Mouse (Mus musculus): ENCODE results near the gene Hspb1. TPM values are rescaled to one million over a fixed set of nuclear protein-coding genes. Genes with fewer than 3 reads are reported as not detected.

Hspb1 gene
- total and polyA plus RNA-seq, 3 experiments: 434 to 635 (median 446) TPM

DNA sequence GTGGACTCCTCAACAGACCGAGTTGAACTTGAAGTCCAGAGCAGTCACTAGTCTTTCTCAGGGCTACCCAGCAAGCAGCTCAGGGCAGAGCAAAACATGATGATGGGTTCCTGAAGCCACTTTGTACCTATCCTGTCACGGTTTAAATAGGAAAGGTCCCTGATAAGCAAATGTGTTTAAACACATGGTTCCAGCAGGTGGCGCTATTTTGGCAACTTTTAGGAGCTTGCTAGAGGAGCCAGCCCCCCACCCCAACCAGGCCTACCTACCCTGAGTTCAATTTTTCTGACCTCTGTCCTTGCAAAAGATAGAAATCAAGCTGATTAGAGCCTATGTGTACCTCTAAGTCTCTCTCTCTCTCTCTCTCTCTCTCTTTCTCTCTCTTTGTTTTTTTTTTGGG lies 10.3 kb downstream of the Hspb1 start:
- H3K27me3 ChIP-seq (ENCODE audit: control insufficient read depth, insufficient read depth, low read length): no peaks in the 10 kb centered on the region
- no peaks in the 10 kb centered on the region for H3K36me3 ChIP-seq (ENCODE audit: control insufficient read depth, insufficient read depth, low read length)
- no peak for TF ChIP-seq EP300 (IDR thresholded peaks at IDR 0.05; ENCODE audit: insufficient read depth, low read depth, low read length)
- peak; percentile 79 for TF ChIP-seq CTCF (IDR thresholded peaks at IDR 0.05)
- no peak for TF ChIP-seq POLR2A (IDR thresholded peaks at IDR 0.05; ENCODE audit: insufficient read depth, low read depth, low read length)
- 12% methylated on average over 3 of the region's 3 CpGs for WGBS
- no peak overlapping the region for H3K9ac ChIP-seq (ENCODE audit: low read depth, low read length)
- no peak overlapping the region for H3K4me3 ChIP-seq
- intact Hi-C loops (cut with DNase I): loop anchor here (2.0 kb wide), 1 partner anchor 163 kb away; no protein-coding TSS in a partner anchor
- no peak overlapping the region for H3K27ac ChIP-seq
- H3K4me1 ChIP-seq (ENCODE audit: control insufficient read depth, insufficient read depth, low read length): peaks cover under 1% of the 10 kb centered on the region; the same call in 1 of the 2 replicates
- peak in 1 of 2 experiments; percentile 54 for DNase-seq
- no peaks in the 10 kb centered on the region for H3K79me2 ChIP-seq (replicated peaks; ENCODE audit: control insufficient read depth, insufficient read depth, low read length)

DNA sequence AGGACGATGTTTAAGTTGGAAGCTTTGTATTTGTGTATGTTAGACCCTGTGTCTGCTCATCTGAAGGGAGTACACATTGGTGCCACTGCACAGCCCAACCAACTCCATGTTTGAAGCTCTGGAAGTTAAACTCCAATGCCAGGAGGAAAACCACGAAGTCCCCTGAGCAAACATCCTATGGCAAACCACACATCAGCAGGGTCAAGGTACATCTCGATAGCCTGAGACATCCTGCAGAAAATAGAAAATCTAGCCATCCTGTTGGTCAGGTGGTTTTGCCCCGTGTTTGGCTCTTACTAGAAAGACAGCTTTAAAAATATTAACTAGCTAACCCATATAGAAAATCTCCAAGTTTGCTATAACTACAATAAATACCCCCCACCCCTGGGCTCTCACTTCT lies 11.3 kb downstream of the Hspb1 start:
- no peak for TF ChIP-seq EP300 (IDR thresholded peaks at IDR 0.05; ENCODE audit: insufficient read depth, low read depth, low read length)
- TF ChIP-seq POLR2A (IDR thresholded peaks at IDR 0.05; ENCODE audit: insufficient read depth, low read depth, low read length): no peak
- no peak for TF ChIP-seq CTCF (IDR thresholded peaks at IDR 0.05)
- WGBS: 71% methylated on average over 4 of the region's 4 CpGs

DNA sequence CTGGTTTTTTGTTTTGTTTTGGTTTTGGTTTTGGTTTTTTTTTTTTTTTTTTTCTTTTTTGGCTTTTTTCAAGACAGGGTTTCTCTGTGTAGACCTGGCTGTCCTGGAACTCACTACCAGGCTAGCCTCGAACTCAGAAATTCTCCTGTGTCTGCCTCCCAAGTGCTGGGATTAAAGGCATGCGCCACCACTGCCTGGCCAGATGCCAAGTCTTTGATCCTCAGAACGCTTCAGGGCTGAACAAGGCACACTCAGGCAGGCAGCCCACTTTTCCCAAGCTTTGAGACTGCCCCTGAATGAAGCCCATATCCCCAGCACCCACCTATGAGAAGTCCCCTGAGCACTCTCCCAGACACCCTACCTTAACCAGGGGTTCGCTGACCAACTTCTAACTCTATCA lies 12.1 kb downstream of the Hspb1 start:
- intact Hi-C loops (cut with DNase I): loop anchor here (2.0 to 5.0 kb wide), 2 partner anchors 147 to 161 kb away; no protein-coding TSS in a partner anchor
- no peak overlapping the region for H3K27ac ChIP-seq
- no peak for DNase-seq
- H3K4me1 ChIP-seq (ENCODE audit: control insufficient read depth, insufficient read depth, low read length): no peaks in the 10 kb centered on the region
- H3K36me3 ChIP-seq (ENCODE audit: control insufficient read depth, insufficient read depth, low read length): no peaks in the 10 kb centered on the region
- 62% methylated on average over 4 of the region's 4 CpGs for WGBS
- no peak overlapping the region for H3K9ac ChIP-seq (ENCODE audit: low read depth, low read length)
- no peaks in the 10 kb centered on the region for H3K79me2 ChIP-seq (replicated peaks; ENCODE audit: control insufficient read depth, insufficient read depth, low read length)
- no peak for TF ChIP-seq EP300 (IDR thresholded peaks at IDR 0.05; ENCODE audit: insufficient read depth, low read depth, low read length)
- no peak for TF ChIP-seq CTCF (IDR thresholded peaks at IDR 0.05)
- TF ChIP-seq POLR2A (IDR thresholded peaks at IDR 0.05; ENCODE audit: insufficient read depth, low read depth, low read length): no peak
- no peak overlapping the region for H3K4me3 ChIP-seq
- H3K27me3 ChIP-seq (ENCODE audit: control insufficient read depth, insufficient read depth, low read length): no peaks in the 10 kb centered on the region

More for the DNA sequence above, 11.3 kb downstream of the Hspb1 start:
- Histone ChIP-seq H3K36me3 (ENCODE audit: control insufficient read depth, insufficient read depth, low read length) (no peaks in the 10 kb centered on the region), H3K4me3 (no peak overlapping the region), H3K9ac (ENCODE audit: low read depth, low read length) (no peak overlapping the region), H3K27me3 (ENCODE audit: control insufficient read depth, insufficient read depth, low read length) (no peaks in the 10 kb centered on the region), H3K79me2 (replicated peaks; ENCODE audit: control insufficient read depth, insufficient read depth, low read length) (no peaks in the 10 kb centered on the region), H3K27ac (no peak overlapping the region), H3K4me1 (ENCODE audit: control insufficient read depth, insufficient read depth, low read length) (no peaks in the 10 kb centered on the region)
- intact Hi-C loops (cut with DNase I): loop anchor here (2.0 kb wide), 1 partner anchor 162 kb away; no protein-coding TSS in a partner anchor
- DNase-seq: no peak

DNA sequence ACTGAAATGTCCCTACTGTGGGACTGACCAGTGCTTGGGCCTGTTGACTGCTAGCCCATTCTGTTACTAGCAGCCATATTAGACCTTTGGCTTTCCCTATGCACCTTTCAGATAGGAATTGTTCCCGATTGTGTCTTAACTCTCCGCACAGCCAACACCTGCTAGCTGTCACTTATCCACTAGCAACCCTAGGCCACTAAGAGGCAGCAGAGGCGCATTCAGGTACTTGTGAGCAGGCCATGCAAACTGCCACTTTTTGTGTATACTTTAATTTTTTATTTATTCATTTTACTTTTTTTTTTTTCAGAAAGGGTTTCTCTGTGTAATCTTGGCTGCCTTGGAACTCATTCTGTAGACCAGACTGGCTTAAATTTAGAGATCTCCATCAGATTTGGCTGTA lies 13.0 kb downstream of the Hspb1 start:
- Histone ChIP-seq H3K36me3 (ENCODE audit: control insufficient read depth, insufficient read depth, low read length) (no peaks in the 10 kb centered on the region), H3K9ac (ENCODE audit: low read depth, low read length) (no peak overlapping the region), H3K27me3 (ENCODE audit: control insufficient read depth, insufficient read depth, low read length) (no peaks in the 10 kb centered on the region), H3K4me1 (ENCODE audit: control insufficient read depth, insufficient read depth, low read length) (no peaks in the 10 kb centered on the region), H3K4me3 (no peak overlapping the region), H3K79me2 (replicated peaks; ENCODE audit: control insufficient read depth, insufficient read depth, low read length) (no peaks in the 10 kb centered on the region), H3K27ac (no peak overlapping the region)
- TF ChIP-seq POLR2A (IDR thresholded peaks at IDR 0.05; ENCODE audit: insufficient read depth, low read depth, low read length) (no peak), CTCF (IDR thresholded peaks at IDR 0.05) (peak; percentile 66), EP300 (IDR thresholded peaks at IDR 0.05; ENCODE audit: insufficient read depth, low read depth, low read length) (no peak)
- no peak for DNase-seq
- intact Hi-C loops (cut with DNase I): loop anchor here (5.0 kb wide), 1 partner anchor 147 kb away; no protein-coding TSS in a partner anchor
- WGBS: 87% methylated on average over 3 of the region's 3 CpGs

DNA sequence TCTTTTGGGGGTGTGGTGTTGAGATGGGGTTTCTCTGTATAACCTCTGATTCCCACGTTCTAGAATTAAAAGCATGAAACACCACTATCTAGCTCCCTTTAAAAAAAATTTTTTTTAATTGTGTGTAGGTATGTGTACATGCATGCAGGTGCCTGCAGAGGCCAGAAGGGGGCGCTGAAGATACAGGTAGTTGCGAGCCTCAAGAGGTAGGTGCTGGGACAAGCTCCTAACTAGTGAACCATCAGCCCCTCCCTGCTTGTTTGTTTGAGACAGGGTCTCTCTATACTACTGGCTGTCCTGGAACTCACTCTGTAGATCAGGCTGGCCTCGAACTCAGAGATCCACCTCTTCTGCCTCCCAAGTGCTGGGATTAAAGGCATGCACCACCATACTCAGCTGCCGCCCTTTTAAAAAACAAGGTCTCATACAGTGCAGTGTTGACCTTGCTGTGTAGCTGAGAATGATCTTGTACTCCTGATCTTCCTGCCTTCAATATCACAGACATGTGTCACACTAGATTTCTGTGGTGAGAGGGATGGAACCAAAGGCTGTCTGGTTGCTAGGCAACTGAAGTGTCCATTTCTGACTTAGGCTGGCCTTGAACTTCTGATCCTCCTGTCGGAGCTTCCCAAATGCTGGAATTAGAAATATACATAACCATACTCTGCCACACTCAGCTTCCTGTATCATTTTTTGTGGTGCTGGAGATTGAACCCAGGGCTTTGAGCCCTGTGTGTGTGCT lies 13.8 kb downstream of the Hspb1 start:
- no peaks in the 10 kb centered on the region for H3K36me3 ChIP-seq (ENCODE audit: control insufficient read depth, insufficient read depth, low read length)
- peaks cover 2% of the 10 kb centered on the region; the same call in 1 of the 2 replicates for H3K4me1 ChIP-seq (ENCODE audit: control insufficient read depth, insufficient read depth, low read length)
- no peak overlapping the region for H3K4me3 ChIP-seq
- TF ChIP-seq CTCF (IDR thresholded peaks at IDR 0.05) (peak; percentile 53), POLR2A (IDR thresholded peaks at IDR 0.05; ENCODE audit: insufficient read depth, low read depth, low read length) (no peak), EP300 (IDR thresholded peaks at IDR 0.05; ENCODE audit: insufficient read depth, low read depth, low read length) (no peak)
- no peak overlapping the region for H3K9ac ChIP-seq (ENCODE audit: low read depth, low read length)
- no peak overlapping the region for H3K27ac ChIP-seq
- DNase-seq: no peak
- WGBS: 61% methylated on average over 6 of the region's 6 CpGs
- no peaks in the 10 kb centered on the region for H3K27me3 ChIP-seq (ENCODE audit: control insufficient read depth, insufficient read depth, low read length)
- intact Hi-C loops (cut with DNase I): loop anchor here (2.0 to 5.0 kb wide), 2 partner anchors 25 to 146 kb away; no protein-coding TSS in a partner anchor
- no peaks in the 10 kb centered on the region for H3K79me2 ChIP-seq (replicated peaks; ENCODE audit: control insufficient read depth, insufficient read depth, low read length)

DNA sequence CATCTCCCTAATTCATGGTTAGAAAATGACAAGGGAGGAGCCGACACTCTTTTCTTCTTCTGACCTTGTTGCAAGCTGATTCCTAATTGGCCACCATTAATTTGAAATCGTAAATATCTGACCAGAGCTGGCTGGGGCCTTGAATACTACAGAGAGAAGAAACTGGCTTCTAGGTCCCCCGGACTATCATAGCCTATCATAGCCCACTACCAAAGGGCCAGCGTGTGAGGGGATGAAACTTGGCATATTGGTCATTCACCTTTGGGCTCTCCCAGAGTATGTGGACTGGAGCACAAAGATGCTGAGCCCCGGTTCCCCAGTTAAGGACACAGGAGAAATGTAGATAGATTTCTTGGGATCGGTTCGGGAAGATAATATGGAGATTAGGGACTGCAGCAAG lies 15.3 kb downstream of the Hspb1 start:
- peaks cover 6% of the 10 kb centered on the region for H3K4me1 ChIP-seq (ENCODE audit: control insufficient read depth, insufficient read depth, low read length)
- H3K36me3 ChIP-seq (ENCODE audit: control insufficient read depth, insufficient read depth, low read length): no peaks in the 10 kb centered on the region; the same call in 1 of the 2 replicates
- H3K79me2 ChIP-seq (replicated peaks; ENCODE audit: control insufficient read depth, insufficient read depth, low read length): no peaks in the 10 kb centered on the region
- peak overlapping the region; percentile 48; the same call in 1 of the 2 replicates for H3K4me3 ChIP-seq
- no peaks in the 10 kb centered on the region for H3K27me3 ChIP-seq (ENCODE audit: control insufficient read depth, insufficient read depth, low read length)
- WGBS: 37% methylated on average over 7 of the region's 7 CpGs
- TF ChIP-seq POLR2A (IDR thresholded peaks at IDR 0.05; ENCODE audit: insufficient read depth, low read depth, low read length) (no peak), CTCF (IDR thresholded peaks at IDR 0.05) (no peak), EP300 (IDR thresholded peaks at IDR 0.05; ENCODE audit: insufficient read depth, low read depth, low read length) (no peak)
- no peak overlapping the region for H3K9ac ChIP-seq (ENCODE audit: low read depth, low read length)
- no peak for DNase-seq
- intact Hi-C loops (cut with DNase I): loop anchor here (2.0 to 5.0 kb wide), 2 partner anchors 26 to 144 kb away; no protein-coding TSS in a partner anchor
- peak overlapping the region; percentile 61; the same call in 1 of the 2 replicates for H3K27ac ChIP-seq
